Mouse (Mus musculus) stomach, postnatal 0 days (tissue): ENCODE measurements around the gene Gm49403. TPM values are rescaled to one million over a fixed set of nuclear protein-coding genes. Genes with fewer than 3 reads are reported as not detected.

Source experiments
- ATAC-seq: fragments of 200-750 bp; cut with Nextera tagmentation; 2 replicates; pipeline ENCODE4 v1.8.0; 2017; ENCODE audit not compliant: low FRiP score, low TSS enrichment
- DNase-seq: peaks from one replicate; pipeline ENCODE4 v3.0.0-alpha.2; 2016; ENCODE audit warnings: low spot score
- H3K27ac ChIP-seq: fragments of 300-500 bp; sonication (generic); replicated peaks from 2 replicates; pipeline ENCODE4 v1.5.1; 2014; ENCODE audit warnings: mild to moderate bottlenecking, control low read depth
- H3K27me3 ChIP-seq: fragments of 300-500 bp; sonication (generic); 2 replicates; pipeline ENCODE4 v1.6.1; 2014; ENCODE audit warnings: low read length; ENCODE audit not compliant: control insufficient read depth, insufficient read depth
- H3K36me3 ChIP-seq: fragments of 300-500 bp; sonication (generic); 2 replicates; pipeline ENCODE4 v1.6.1; 2014; ENCODE audit warnings: low read length, mixed read lengths; ENCODE audit not compliant: control insufficient read depth, insufficient read depth
- H3K4me1 ChIP-seq: fragments of 300-500 bp; sonication (generic); replicated peaks from 2 replicates; pipeline ENCODE4 v1.6.1; 2014; ENCODE audit warnings: antibody characterized with exemption; ENCODE audit not compliant: control insufficient read depth, insufficient read depth
- H3K4me2 ChIP-seq: fragments of 300-500 bp; sonication (generic); replicated peaks from 2 replicates; pipeline ENCODE4 v1.6.1; 2014; ENCODE audit warnings: low read depth, mild to moderate bottlenecking, control low read depth, moderate library complexity
- H3K4me3 ChIP-seq: fragments of 300-500 bp; sonication (generic); 2 replicates; pipeline ENCODE4 v1.5.1; 2014; ENCODE audit warnings: low read depth, low read length, control low read depth
- H3K9ac ChIP-seq: fragments of 300-500 bp; sonication (generic); 2 replicates; pipeline ENCODE4 v1.6.1; 2014; ENCODE audit warnings: mild to moderate bottlenecking, low read length, control low read depth, mixed read lengths
- H3K9me3 ChIP-seq: fragments of 300-500 bp; sonication (generic); 2 replicates; pipeline ENCODE4 v1.6.1; 2016; ENCODE audit warnings: low read length; ENCODE audit not compliant: control insufficient read depth
- CTCF ChIP-seq: IDR thresholded peaks from 2 replicates; pipeline ENCODE4 v1.5.1; 2016; ENCODE audit warnings: antibody characterized with exemption, low read depth, mild to moderate bottlenecking, moderate library complexity
- EP300 ChIP-seq: optimal IDR thresholded peaks from 2 replicates; pipeline ENCODE3; 2016; ENCODE audit warnings: antibody characterized with exemption
- WGBS: fragments of 180-500 bp; shearing (Covaris S2); extraction: QIAGEN DNeasy Blood & Tissue Kit; methylation state at CpG from one replicate; pipeline ENCODE4 v1.1.7; 2014; 5-methylcytosine and 5-hydroxymethylcytosine counted together
- microRNA-seq: library from miRNA; unstranded; fragments of <30 nt; microRNA quantifications from one replicate; pipeline ENCODE4, GENCODE M21; 2016
- polyA plus RNA-seq: library from polyadenylated mRNA; unstranded; fragments of >200 nt; fragmentation: Nextera tagmentation; extraction: Ambion mirVana; gene quantifications from 2 replicates; pipeline ENCODE4 v1.2.1, GENCODE M21; 2015

The Gm49403 gene
- polyA plus RNA-seq, 1 experiment from 2014 or later = not detected

- Histone ChIP-seq H3K27me3 (no peaks in the 10 kb centered on the region), H3K4me2 (no peak overlapping the region), H3K9ac (no peak overlapping the region), H3K9me3 (no peaks in the 10 kb centered on the region), H3K36me3 (peaks cover 15% of the 10 kb centered on the region), H3K4me3 (no peak overlapping the region), H3K4me1 (no peaks in the 10 kb centered on the region), H3K27ac (no peak overlapping the region)
- ATAC-seq (no peak), DNase-seq (no peak)
- TF ChIP-seq CTCF (no peak), EP300 (no peak)
- 89% methylated on average over 2 of the region's 2 CpGs for WGBS
Measured at GRCm38 (mm10) chr19:8936736-8937135, 53.0 kb downstream of the Gm49403 start.

Small RNA genes lying within 50 kb of the gene (microRNA-seq; reads per million reads assigned to microRNA genes)
- not detected for gene Mir5136

Other genes with a start within 250 kb of the Gm49403 start
- gene Chrm1, start 220.1 kb upstream of the Gm49403 start, polyA plus RNA-seq = 1.4 and 1.8 TPM in 2 replicates
- gene Slc3a2, start 160.6 kb upstream of the Gm49403 start, polyA plus RNA-seq = 82.5 and 87.0 TPM in 2 replicates
- gene Wdr74, start 148.1 kb upstream of the Gm49403 start, polyA plus RNA-seq = 55.6 and 55.7 TPM in 2 replicates
- 0.59 and 0.62 TPM in 2 replicates for gene 1700092M07Rik, start 143.2 kb upstream of the Gm49403 start, polyA plus RNA-seq
- 81.9 and 82.2 TPM in 2 replicates for gene Stx5a, start 142.5 kb upstream of the Gm49403 start, polyA plus RNA-seq
- 57.5 and 61.6 TPM in 2 replicates for gene Nxf1, start 126.9 kb upstream of the Gm49403 start, polyA plus RNA-seq
- 114 and 117 TPM in 2 replicates for gene Tmem223, start 112.9 kb upstream of the Gm49403 start, polyA plus RNA-seq
- gene Tmem179b, start 109.5 kb upstream of the Gm49403 start, polyA plus RNA-seq = 95.2 and 98.4 TPM in 2 replicates
- gene Taf6l, start 97.5 kb upstream of the Gm49403 start, polyA plus RNA-seq = 9.7 and 10.5 TPM in 2 replicates
- gene Polr2g, start 85.4 kb upstream of the Gm49403 start, polyA plus RNA-seq = 103 and 108 TPM in 2 replicates
- gene Zbtb3, start 81.4 kb upstream of the Gm49403 start, polyA plus RNA-seq = 2.3 TPM in 2 replicates
- 20.8 and 23.1 TPM in 2 replicates for gene Ttc9c, start 64.6 kb upstream of the Gm49403 start, polyA plus RNA-seq
- gene Hnrnpul2, start 63.9 kb upstream of the Gm49403 start, polyA plus RNA-seq = 3.6 and 3.9 TPM in 2 replicates
- gene AC129217.1, start 54.2 kb upstream of the Gm49403 start, polyA plus RNA-seq = not detected in 2 replicates
- gene Bscl2, start 46.5 kb upstream of the Gm49403 start, polyA plus RNA-seq = 75.9 and 79.4 TPM in 2 replicates
- 7.7 and 8.6 TPM in 2 replicates for gene Gng3, start 44.7 kb upstream of the Gm49403 start, polyA plus RNA-seq
- gene Lrrn4cl, start 33.2 kb upstream of the Gm49403 start, polyA plus RNA-seq = 2.3 and 2.6 TPM in 2 replicates
- 195 TPM in 2 replicates for gene Ubxn1, start 12.4 kb upstream of the Gm49403 start, polyA plus RNA-seq
- 81.2 and 85.2 TPM in 2 replicates for gene Uqcc3, start 3.0 kb upstream of the Gm49403 start, polyA plus RNA-seq
- 47.2 and 47.8 TPM in 2 replicates for gene Lbhd1, start 198 bp upstream of the Gm49403 start, polyA plus RNA-seq
- 48.2 and 49.9 TPM in 2 replicates for gene 1810009A15Rik, start 4.9 kb downstream of the Gm49403 start, polyA plus RNA-seq
- not detected in 2 replicates for gene Gm49416, start 5.0 kb downstream of the Gm49403 start, polyA plus RNA-seq
- 19.1 and 19.5 TPM in 2 replicates for gene Ints5, start 9.1 kb downstream of the Gm49403 start, polyA plus RNA-seq
- 32.3 and 33.3 TPM in 2 replicates for gene Ganab, start 14.1 kb downstream of the Gm49403 start, polyA plus RNA-seq
- 24.7 and 26.1 TPM in 2 replicates for gene B3gat3, start 36.4 kb downstream of the Gm49403 start, polyA plus RNA-seq
- 3.0 and 3.6 TPM in 2 replicates for gene Rom1, start 45.4 kb downstream of the Gm49403 start, polyA plus RNA-seq
- gene Eml3, start 45.6 kb downstream of the Gm49403 start, polyA plus RNA-seq = 24.6 and 26.6 TPM in 2 replicates
- gene Mta2, start 57.9 kb downstream of the Gm49403 start, polyA plus RNA-seq = 68.0 and 69.3 TPM in 2 replicates
- 14.9 and 15.8 TPM in 2 replicates for gene Tut1, start 69.9 kb downstream of the Gm49403 start, polyA plus RNA-seq
- gene Eef1g, start 83.1 kb downstream of the Gm49403 start, polyA plus RNA-seq = 240 and 247 TPM in 2 replicates
- gene Ahnak, start 105.4 kb downstream of the Gm49403 start, polyA plus RNA-seq = 86.6 and 103 TPM in 2 replicates
- gene Scgb1a1, start 204.0 kb downstream of the Gm49403 start, polyA plus RNA-seq = 10.8 and 12.6 TPM in 2 replicates